In the genomic region with DNA sequence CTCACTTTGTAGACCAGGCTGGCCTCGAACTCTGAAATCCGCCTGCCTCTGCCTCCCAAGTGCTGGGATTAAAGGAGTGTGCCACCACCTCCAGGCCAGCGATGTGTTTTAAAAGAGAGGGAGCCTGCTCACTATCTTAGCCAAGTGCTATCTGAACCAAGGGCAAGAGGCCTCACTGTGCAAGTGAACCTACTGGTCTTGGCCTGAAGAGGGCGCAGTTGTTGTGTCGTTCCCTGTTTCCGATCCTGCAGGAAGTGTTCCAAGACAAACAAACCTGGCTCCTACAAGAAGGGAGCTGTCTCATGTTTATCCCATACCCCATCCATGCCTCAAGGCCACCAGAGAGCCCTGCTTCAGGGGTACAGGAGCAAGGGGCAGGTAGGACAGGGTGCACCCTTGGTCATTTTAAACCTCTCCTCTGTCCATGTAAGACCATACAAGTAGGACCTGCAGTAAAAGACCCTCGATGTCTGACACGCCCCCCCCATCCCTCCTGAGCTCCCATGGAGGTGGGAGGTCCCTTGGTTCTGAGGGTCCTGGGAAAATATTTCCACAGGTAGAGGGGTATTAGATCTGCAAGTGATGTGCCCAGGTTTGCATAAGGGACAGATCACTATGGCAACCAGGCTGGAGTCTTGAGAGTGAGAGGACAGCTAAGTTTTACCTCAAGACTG, we compare ENCODE assay signal across 8 mouse cellular contexts. TPM values are rescaled to one million over a fixed set of nuclear protein-coding genes. Genes with fewer than 3 reads are reported as not detected.
A peak's percentile ranks its signal among the peaks of the same experiment; 100 is the strongest.
DNase-seq lines count a peak whose midpoint lies in the region; ATAC-seq and TF ChIP-seq lines count a peak whose summit lies in the region.
"Not testable (repeated sequence)": the region's sequence is repeated elsewhere in the genome, so short reads cannot be mapped to it uniquely, and the experiment has no call there.

No protein-coding gene starts in this region.

- not testable (repeated sequence) for H3K27ac ChIP-seq in gastrocnemius, adult 2 months

- not testable (repeated sequence) for H3K4me3 ChIP-seq in gastrocnemius, adult 2 months

- TF ChIP-seq CTCF in gastrocnemius, adult 2 months (IDR thresholded peaks at IDR 0.05): not testable (repeated sequence)

- ATAC-seq in megakaryocyte progenitor cell, adult 5-6 weeks (replicated peaks; ENCODE audit: poor library complexity): peak; percentile 85

- intact Hi-C loops in gastrocnemius, adult 2 months (cut with DNase I); left cerebral cortex, postnatal 36 days (cut with DNase I): not testable (repeated sequence)

- peak; percentile 16 for DNase-seq in NIH3T3 (ENCODE audit: low read depth)
- peak; percentile 28 to 38 for DNase-seq in cerebellum, adult 18-20 months
- peak; percentile 44 for DNase-seq in gastrocnemius, adult 2 months
- peak; percentile 28 for DNase-seq in heart, postnatal 4 days
- DNase-seq in left cerebral cortex, postnatal 36 days (ENCODE audit: low spot score in 2 of 2): peak; percentile 7
- DNase-seq in spleen, postnatal 4 days (ENCODE audit: low spot score in 2 of 2): peak; percentile 33 to 80
- peak; percentile 37 for DNase-seq in urinary bladder, postnatal 25 days (ENCODE audit: low spot score)

RNA-seq across cellular contexts. Expression of gene Gm15319, which starts 24.2 kb away (rescaled TPM):
- under 1 TPM; 0.20 to 0.31 TPM for total RNA-seq in gastrocnemius, adult 2 months (2021)
- under 1 TPM; 0.21 to 0.43 TPM for total RNA-seq in heart, postnatal 4 days (2021)
- 1 to 10 TPM; 1.5 to 3.0 TPM for total RNA-seq in left cerebral cortex, postnatal 36 days (2021)
- not detected in 2 replicates for total RNA-seq in megakaryocyte progenitor cell, adult 5-6 weeks (2015)
- total RNA-seq in megakaryocyte progenitor cell, adult 5-6 weeks (2017): 0.10 TPM in 1 of 2 replicates, not detected in the other
